Mouse (Mus musculus) gastrocnemius, adult 2 months (tissue): Measurements from ENCODE around the gene Nub1. TPM values are rescaled to one million over a fixed set of nuclear protein-coding genes. Genes with fewer than 3 reads are reported as not detected.

ENCODE experiments used
- DNase-seq: peaks from one replicate; pipeline ENCODE4 v3.0.0; 2022
- H3K27ac ChIP-seq: fragments of 200-600 bp; 2 replicates; pipeline ENCODE4 v1.8.1; 2022; ENCODE audit warnings: mild to moderate bottlenecking
- H3K4me3 ChIP-seq: fragments of 200-600 bp; 2 replicates; pipeline ENCODE4 v1.8.1; 2022; ENCODE audit warnings: mild to moderate bottlenecking, moderate library complexity
- CTCF ChIP-seq: fragments of 200-600 bp; IDR thresholded peaks from 2 replicates; pipeline ENCODE4 v1.8.1; 2022; ENCODE audit warnings: antibody characterized with exemption, mild to moderate bottlenecking, moderate library complexity
- intact Hi-C: fragments of 180-260 bp; cut with DNase I; formaldehyde crosslinking; loops from one replicate; pipeline ENCODE4 v1.15.1; 2025
- total RNA-seq, 2 experiments: library from RNA; stranded (reverse); gene quantifications; 2 replicates each; pipeline ENCODE4 v1.2.3; 2021

Gene Nub1
- total RNA-seq, 2 experiments from 2014 or later: 28.3 to 34.3 TPM

DNA sequence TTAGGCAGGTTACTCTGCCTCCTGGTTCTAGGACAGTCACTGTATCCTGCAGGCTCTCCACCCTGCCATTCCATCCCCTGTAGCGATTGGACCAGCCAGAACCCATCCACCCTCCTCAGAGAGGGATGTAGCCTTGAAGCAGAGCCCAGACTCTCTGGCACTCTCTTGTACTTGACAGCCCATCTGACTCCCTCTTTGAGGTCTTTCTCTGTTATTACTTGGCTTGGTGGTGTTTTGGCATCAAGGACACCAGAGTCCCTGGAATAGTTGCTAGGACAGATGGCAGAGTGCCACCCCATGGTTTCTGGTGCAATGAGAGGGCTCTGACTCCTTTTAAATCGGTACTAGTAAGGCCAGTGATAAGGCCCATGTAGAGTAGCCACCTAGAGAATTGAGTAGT, 27.9 kb downstream of the Nub1 start:
- Histone ChIP-seq H3K27ac (no peak overlapping the region), H3K4me3 (no peak overlapping the region)
- intact Hi-C loops: no loop called here
- peak; percentile 44 for DNase-seq
- TF ChIP-seq CTCF: no peak

- DNase-seq: no peak
- no peak for TF ChIP-seq CTCF
- Histone ChIP-seq H3K4me3 (no peak overlapping the region), H3K27ac (no peak overlapping the region)
- intact Hi-C loops: no loop called here
Measured at GRCm38 (mm10) chr5:24713987-24714386, 28.7 kb downstream of the Nub1 start.

- no peak overlapping the region for H3K4me3 ChIP-seq
- TF ChIP-seq CTCF: no peak
- intact Hi-C loops: no loop called here
- DNase-seq: peak; percentile 38
- no peak overlapping the region for H3K27ac ChIP-seq
Measured at GRCm38 (mm10) chr5:24718076-24718475, 32.7 kb downstream of the Nub1 start.

DNA sequence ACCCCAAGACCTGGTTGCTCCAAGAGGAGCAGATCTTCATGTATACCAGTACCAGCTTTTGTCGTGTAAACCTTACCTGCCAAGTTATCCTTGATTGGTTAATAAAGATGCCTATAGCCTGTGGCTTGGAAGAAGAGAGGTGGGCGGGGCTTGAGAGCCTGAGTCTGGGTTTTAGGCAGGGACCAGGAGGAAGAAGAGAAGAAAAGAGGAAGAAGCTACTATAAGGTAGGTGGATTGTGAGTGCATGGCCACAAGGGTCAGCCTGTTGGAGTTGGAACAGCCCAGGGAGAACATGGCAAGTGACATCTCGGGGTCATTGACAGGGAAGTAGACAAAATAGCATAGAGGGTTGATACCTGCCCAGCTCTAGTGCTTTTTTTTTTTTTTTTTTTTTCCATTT, 34.5 kb downstream of the Nub1 start:
- DNase-seq: no peak
- no peak for TF ChIP-seq CTCF
- Histone ChIP-seq H3K27ac (no peak overlapping the region), H3K4me3 (no peak overlapping the region)
- intact Hi-C loops: no loop called here

GRCm38 (mm10) chr5:24723527-24724269, 38.4 kb downstream of the Nub1 start:
- no peak overlapping the region for H3K4me3 ChIP-seq
- DNase-seq: no peak
- intact Hi-C loops: no loop called here
- H3K27ac ChIP-seq: peak overlapping the region; percentile 32; the same call in 1 of the 2 replicates
- no peak for TF ChIP-seq CTCF

DNA sequence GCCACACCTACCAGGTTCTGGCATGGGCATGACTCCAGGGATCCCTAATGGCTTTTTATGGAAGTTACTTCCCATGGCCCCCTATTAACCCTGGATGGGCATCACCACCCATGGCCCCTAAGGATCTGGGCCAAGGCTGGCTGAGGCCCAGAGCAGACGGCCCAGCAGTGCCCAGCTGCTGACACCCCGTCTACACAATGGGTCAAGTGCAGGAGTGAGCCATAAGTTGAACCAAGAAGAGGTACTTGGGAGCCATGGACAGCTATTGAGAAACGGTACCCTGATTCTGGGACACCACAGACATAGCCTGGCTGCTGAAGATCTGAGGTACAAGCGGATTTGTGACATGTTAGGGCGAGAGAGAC, 38.9 kb downstream of the Nub1 start:
- DNase-seq: no peak
- no peak overlapping the region for H3K4me3 ChIP-seq
- peak overlapping the region; percentile 10; the same call in 1 of the 2 replicates for H3K27ac ChIP-seq
- TF ChIP-seq CTCF: no peak
- intact Hi-C loops: no loop called here

GRCm38 (mm10) chr5:24724805-24725204, 39.5 kb downstream of the Nub1 start:
- TF ChIP-seq CTCF: no peak
- Histone ChIP-seq H3K27ac (no peak overlapping the region), H3K4me3 (no peak overlapping the region)
- intact Hi-C loops: no loop called here
- no peak for DNase-seq

- H3K4me3 ChIP-seq: no peak overlapping the region
- intact Hi-C loops: no loop called here
- no peak overlapping the region for H3K27ac ChIP-seq
- TF ChIP-seq CTCF: no peak
- DNase-seq: no peak
Measured at GRCm38 (mm10) chr5:24725897-24726296, 40.6 kb downstream of the Nub1 start.

DNA sequence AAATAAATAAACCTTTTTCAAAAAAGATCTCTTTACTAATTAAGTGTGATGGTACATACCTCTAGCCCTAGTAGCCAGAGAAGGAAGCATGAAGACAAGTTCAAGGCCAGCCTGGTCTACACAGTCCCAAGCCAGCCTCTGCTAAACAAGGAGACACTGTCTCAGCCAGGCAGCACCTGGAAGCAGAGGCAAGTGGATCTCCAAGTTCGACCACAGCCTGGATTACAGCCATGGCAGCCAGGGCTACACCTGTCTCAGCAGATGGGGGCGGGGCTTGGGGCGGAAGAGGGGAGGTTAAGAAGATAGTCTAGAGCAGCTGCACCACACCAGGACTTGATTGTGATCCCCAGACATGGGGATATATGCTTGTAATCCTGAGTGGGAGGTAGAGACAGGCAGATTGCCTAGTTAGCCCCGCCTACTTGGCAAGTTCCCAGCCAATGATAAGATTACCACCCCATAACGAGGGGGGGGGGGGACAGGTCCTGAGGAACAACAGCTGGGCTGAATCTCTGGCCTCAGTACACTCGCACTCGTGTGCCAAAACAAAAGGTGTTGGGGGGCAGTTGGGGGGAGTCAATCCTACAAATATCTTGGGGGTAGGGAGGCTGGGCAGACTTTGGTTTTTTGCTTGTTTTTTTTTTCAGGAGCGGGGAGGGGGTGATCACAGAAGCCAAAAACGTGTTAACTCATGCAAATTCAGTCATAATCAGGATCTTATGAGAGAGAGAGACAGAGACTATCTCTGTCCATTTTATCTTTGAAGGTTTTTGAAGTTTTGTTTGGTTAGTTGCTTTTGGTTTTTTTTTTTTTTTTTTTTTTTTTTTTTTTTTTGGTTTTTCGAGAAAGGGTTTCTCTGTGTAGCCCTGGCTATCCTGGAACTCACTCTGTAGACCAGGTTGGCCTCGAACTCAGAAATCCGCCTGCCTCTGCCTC, 41.8 kb downstream of the Nub1 start:
- no peak for DNase-seq
- TF ChIP-seq CTCF: no peak
- intact Hi-C loops: no loop called here
- Histone ChIP-seq H3K4me3 (no peak overlapping the region), H3K27ac (no peak overlapping the region)

- H3K27ac ChIP-seq: no peak overlapping the region
- H3K4me3 ChIP-seq: peak overlapping the region; percentile 64
- DNase-seq: no peak
- no peak for TF ChIP-seq CTCF
- intact Hi-C loops: no loop called here
Measured at GRCm38 (mm10) chr5:24729797-24730487, 44.6 kb downstream of the Nub1 start.

DNA sequence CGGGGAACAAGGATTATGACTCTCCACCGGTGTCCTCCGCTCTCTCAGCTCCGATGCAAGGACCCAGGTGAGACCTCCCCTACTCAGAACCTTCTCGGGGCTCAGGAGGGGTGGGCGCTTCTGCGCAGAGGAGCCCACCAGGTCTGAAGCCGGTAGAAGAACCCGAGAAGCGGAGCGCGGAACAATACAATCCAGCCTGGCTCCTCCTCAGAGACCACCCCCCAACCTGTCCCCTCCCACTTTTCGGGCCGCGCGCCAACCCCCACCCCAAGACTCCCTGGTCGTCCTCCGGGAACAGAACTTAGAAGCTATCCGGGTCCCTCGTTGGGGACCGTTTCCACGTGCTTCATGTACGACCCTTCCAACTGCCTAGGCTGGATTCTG, 45.1 kb downstream of the Nub1 start, which contains the start of gene Wdr86:
Gene Wdr86 (minus strand): TSS at position 240 of the 384 bp plus-strand sequence.
- Histone ChIP-seq H3K27ac (no peak within 1 kb of the TSS), H3K4me3 (peak within 1 kb of the TSS; percentile 64)
- DNase-seq: no peak
- TF ChIP-seq CTCF: no peak
- intact Hi-C loops: no loop called here

DNA sequence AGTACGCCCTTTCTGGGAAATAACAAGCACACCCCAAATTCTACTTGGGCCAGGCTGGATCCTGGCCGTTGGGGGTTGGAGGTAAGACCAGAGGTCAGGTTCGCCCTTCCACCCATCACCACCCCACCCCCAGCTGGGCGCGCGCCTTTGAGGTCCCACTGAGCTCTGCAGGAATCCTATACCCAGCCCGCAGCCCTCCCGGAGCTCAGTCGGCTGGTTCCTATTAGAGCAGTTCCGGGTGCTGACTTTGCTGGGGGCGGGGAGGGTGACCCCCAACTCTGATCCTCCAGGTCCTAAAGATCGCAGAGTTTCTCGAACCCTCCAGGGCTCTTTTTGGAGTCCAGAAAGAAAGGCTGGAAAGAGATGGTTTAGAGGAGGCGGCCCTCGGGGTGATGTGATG, 45.7 kb downstream of the Nub1 start:
- TF ChIP-seq CTCF: no peak
- DNase-seq: no peak
- Histone ChIP-seq H3K4me3 (peak overlapping the region; percentile 64), H3K27ac (no peak overlapping the region)
- intact Hi-C loops: no loop called here

- no peak overlapping the region for H3K27ac ChIP-seq
- intact Hi-C loops: no loop called here
- DNase-seq: no peak
Measured at GRCm38 (mm10) chr5:24733134-24733533, 47.8 kb downstream of the Nub1 start.

More at GRCm38 (mm10) chr5:24733134-24733533, 47.8 kb downstream of the Nub1 start:
- no peak overlapping the region for H3K4me3 ChIP-seq
- no peak for TF ChIP-seq CTCF
